Comparison of ENCODE assay signal across 9 mouse cellular contexts in the genomic region with DNA sequence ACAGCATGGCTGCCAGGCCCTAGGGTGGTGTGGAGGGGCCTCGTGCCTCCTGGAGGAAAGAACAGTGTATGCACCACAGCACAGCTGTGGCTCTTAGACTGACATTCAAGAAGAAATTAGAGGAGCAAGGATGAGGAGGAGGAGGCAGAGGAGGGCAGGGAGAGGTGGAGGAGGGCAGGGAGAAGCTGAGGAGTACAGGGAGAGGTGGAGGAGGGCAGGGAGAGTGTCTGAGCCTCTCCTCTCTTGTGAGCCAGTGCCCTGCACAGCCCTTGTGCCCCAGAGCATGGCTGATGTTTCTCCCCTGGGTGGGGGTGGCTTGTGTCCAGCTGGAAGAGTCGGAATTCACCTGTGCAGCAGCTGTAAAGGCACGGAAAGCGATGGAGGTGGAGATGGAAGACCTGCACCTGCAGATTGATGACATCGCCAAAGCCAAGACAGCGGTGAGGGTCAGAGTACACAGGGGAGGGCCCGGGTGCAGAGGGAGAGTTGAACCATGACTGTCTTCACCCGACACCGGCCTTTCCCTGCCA. TPM values are rescaled to one million over a fixed set of nuclear protein-coding genes. Genes with fewer than 3 reads are reported as not detected.
DNase-seq lines count a peak whose midpoint lies in the region; ATAC-seq lines count a peak whose summit lies in the region.
"Had no signal": no experiment of that assay in that cellular context is flagged by ENCODE, and none has a peak within 500 bp of the region (broad histone marks: within the 10 kb centered on the region; RNA-seq: fewer than 3 reads in every experiment).

No protein-coding gene starts in this region.

- ATAC-seq in forebrain, embryonic 14.5 days: no peak
- ATAC-seq in hindbrain, embryonic 13.5 days (ENCODE audit: low FRiP score): no peak
- ATAC-seq in kidney, embryonic 15.5 days (replicated peaks; ENCODE audit: low FRiP score): peak; percentile 72
- no peak for ATAC-seq in neural tube, embryonic 13.5 days (ENCODE audit: low read depth)
- ATAC-seq: activated CD4-positive, CD25-positive, alpha-beta regulatory T cell, adult 4 months had no signal

- H3K9ac ChIP-seq in forebrain, embryonic 14.5 days (ENCODE audit: low read length): peak overlapping the region; percentile 13; the same call in 1 of the 2 replicates
- H3K9ac ChIP-seq in hindbrain, embryonic 13.5 days: peak overlapping the region; percentile 64
- no peak overlapping the region for H3K9ac ChIP-seq in kidney, embryonic 15.5 days
- peak overlapping the region; percentile 47 for H3K9ac ChIP-seq in neural tube, embryonic 13.5 days

- peak overlapping the region; percentile 67 for H3K27ac ChIP-seq in forebrain, embryonic 14.5 days (ENCODE audit: low read depth, low read length)
- H3K27ac ChIP-seq in hindbrain, embryonic 13.5 days: peak overlapping the region; percentile 75
- H3K27ac ChIP-seq in kidney, embryonic 15.5 days: peak overlapping the region; percentile 48; the same call in 1 of the 2 replicates
- H3K27ac ChIP-seq in neural tube, embryonic 13.5 days (replicated peaks): peak overlapping the region; percentile 89
- H3K27ac ChIP-seq: heart, adult 2 months had no signal

- H3K4me1 ChIP-seq in forebrain, embryonic 14.5 days (ENCODE audit: control insufficient read depth, insufficient read depth, low read length): peaks cover 45% of the 10 kb centered on the region
- H3K4me1 ChIP-seq in hindbrain, embryonic 13.5 days (replicated peaks): peaks cover 75% of the 10 kb centered on the region
- peaks cover 51% of the 10 kb centered on the region for H3K4me1 ChIP-seq in kidney, embryonic 15.5 days
- H3K4me1 ChIP-seq in neural tube, embryonic 13.5 days (replicated peaks): peaks cover 79% of the 10 kb centered on the region

- H3K4me2 ChIP-seq in forebrain, embryonic 14.5 days (ENCODE audit: low read length): no peak overlapping the region
- H3K4me2 ChIP-seq in hindbrain, embryonic 13.5 days: no peak overlapping the region
- 0 out of 2 replicates have a peak overlapping the region, but pooled peaks have one; percentile 12 for H3K4me2 ChIP-seq in kidney, embryonic 15.5 days
- H3K4me2 ChIP-seq in neural tube, embryonic 13.5 days: no peak overlapping the region

- DNase-seq in forebrain, embryonic 14.5 days (ENCODE audit: low spot score): no peak
- no peak for DNase-seq in adrenal gland, adult 8-10 months
- DNase-seq in spleen, postnatal 4 days (ENCODE audit: low spot score in 2 of 2): no peak
- DNase-seq in right cerebral cortex, postnatal 36 days (ENCODE audit: low spot score in 2 of 2): no peak
- DNase-seq: heart, adult 2 months had no signal

- WGBS in forebrain, embryonic 14.5 days: 39% methylated on average over 9 of the region's 9 CpGs
- 60% methylated on average over 9 of the region's 9 CpGs for WGBS in hindbrain, embryonic 13.5 days
- 33% methylated on average over 9 of the region's 9 CpGs for WGBS in kidney, embryonic 15.5 days
- 44% methylated on average over 9 of the region's 9 CpGs for WGBS in neural tube, embryonic 13.5 days

- H3K9me3 ChIP-seq in forebrain, embryonic 14.5 days (replicated peaks; ENCODE audit: control insufficient read depth, low read length): no peaks in the 10 kb centered on the region
- no peaks in the 10 kb centered on the region for H3K9me3 ChIP-seq in hindbrain, embryonic 13.5 days
- H3K9me3 ChIP-seq in kidney, embryonic 15.5 days (replicated peaks): no peaks in the 10 kb centered on the region
- no peaks in the 10 kb centered on the region for H3K9me3 ChIP-seq in neural tube, embryonic 13.5 days

- H3K4me3 ChIP-seq in forebrain, embryonic 14.5 days (ENCODE audit: low read depth, low read length): no peak overlapping the region
- H3K4me3 ChIP-seq in hindbrain, embryonic 13.5 days: no peak overlapping the region
- H3K4me3 ChIP-seq in kidney, embryonic 15.5 days (replicated peaks): no peak overlapping the region
- H3K4me3 ChIP-seq in neural tube, embryonic 13.5 days: no peak overlapping the region
- H3K4me3 ChIP-seq: heart, adult 2 months had no signal

- H3K27me3 ChIP-seq in forebrain, embryonic 14.5 days (replicated peaks; ENCODE audit: control insufficient read depth, insufficient read depth, low read length): no peaks in the 10 kb centered on the region
- H3K27me3 ChIP-seq in hindbrain, embryonic 13.5 days: peaks cover 15% of the 10 kb centered on the region
- peaks cover 15% of the 10 kb centered on the region for H3K27me3 ChIP-seq in kidney, embryonic 15.5 days
- peaks cover 29% of the 10 kb centered on the region for H3K27me3 ChIP-seq in neural tube, embryonic 13.5 days

- peaks cover 73% of the 10 kb centered on the region for H3K36me3 ChIP-seq in forebrain, embryonic 14.5 days (ENCODE audit: control insufficient read depth, insufficient read depth, low read length)
- H3K36me3 ChIP-seq in hindbrain, embryonic 13.5 days: peaks cover 81% of the 10 kb centered on the region
- H3K36me3 ChIP-seq in kidney, embryonic 15.5 days: peaks cover 83% of the 10 kb centered on the region
- H3K36me3 ChIP-seq in neural tube, embryonic 13.5 days: peaks cover 79% of the 10 kb centered on the region

RNA-seq across cellular contexts. Expression of a gene that starts 46.2 kb away (rescaled TPM):
- polyA plus RNA-seq in forebrain, embryonic 14.5 days (2014; fragmentation: Nextera tagmentation; extraction: Ambion mirVana): 10.1 and 11.4 TPM in 2 replicates
- 4.2 and 6.6 TPM in 2 replicates for polyA plus RNA-seq in hindbrain, embryonic 13.5 days (2015; fragmentation: Nextera tagmentation; extraction: Ambion mirVana)
- polyA plus RNA-seq in kidney, embryonic 15.5 days (2015; fragmentation: Nextera tagmentation; extraction: Ambion mirVana): 8.7 and 10.8 TPM in 2 replicates
- polyA plus RNA-seq in neural tube, embryonic 13.5 days (2015; fragmentation: Nextera tagmentation; extraction: Ambion mirVana): 4.1 and 6.1 TPM in 2 replicates
- 1 to 10 TPM in 2 of 4 experiments, under 1 TPM in 2; 0.89 to 2.4 (median 1.5) TPM for total RNA-seq in adrenal gland, adult 8-10 months (2022)
